Mouse (Mus musculus) hindbrain, embryonic 13.5 days (tissue): ENCODE measurements at regions not wholly inside any gene's neighbourhood (a gene's known extent, or its start where the extent isn't known, plus 50 kb on each side); places are given as distances from the start of the nearest gene placed in this dataset.
"Not testable (repeated sequence)": the region's sequence is repeated elsewhere in the genome, so short reads cannot be mapped to it uniquely, and the experiment has no call there.

ENCODE experiments used
- ATAC-seq: fragments of 200-750 bp; cut with Nextera tagmentation; 2 replicates; pipeline ENCODE4 v1.8.0; 2017; ENCODE audit warnings: moderate TSS enrichment; ENCODE audit not compliant: low FRiP score
- H3K27ac ChIP-seq: fragments of 300-500 bp; sonication (generic); 2 replicates; pipeline ENCODE4 v1.5.1; 2015; ENCODE audit warnings: inconsistent platforms, mild to moderate bottlenecking, moderate library complexity
- H3K27me3 ChIP-seq: fragments of 300-500 bp; sonication (generic); 2 replicates; pipeline ENCODE4 v1.6.1; 2015; ENCODE audit warnings: mild to moderate bottlenecking, inconsistent platforms
- H3K36me3 ChIP-seq: fragments of 300-500 bp; sonication (generic); 2 replicates; pipeline ENCODE4 v1.6.1; 2015; ENCODE audit warnings: mild to moderate bottlenecking, inconsistent platforms
- H3K4me1 ChIP-seq: fragments of 300-500 bp; sonication (generic); replicated peaks from 2 replicates; pipeline ENCODE4 v1.6.1; 2015; ENCODE audit warnings: inconsistent platforms
- H3K4me2 ChIP-seq: fragments of 300-500 bp; sonication (generic); 2 replicates; pipeline ENCODE4 v1.6.1; 2015; ENCODE audit warnings: inconsistent platforms, mild to moderate bottlenecking, moderate library complexity
- H3K4me3 ChIP-seq: fragments of 300-500 bp; sonication (generic); 2 replicates; pipeline ENCODE4 v1.5.1; 2015; ENCODE audit warnings: mild to moderate bottlenecking, inconsistent platforms
- H3K9ac ChIP-seq: fragments of 300-500 bp; sonication (generic); 2 replicates; pipeline ENCODE4 v1.6.1; 2015; ENCODE audit warnings: mild to moderate bottlenecking, inconsistent platforms
- H3K9me3 ChIP-seq: fragments of 300-500 bp; sonication (generic); 2 replicates; pipeline ENCODE4 v1.6.1; 2016; ENCODE audit warnings: inconsistent platforms
- WGBS: fragments of 180-500 bp; shearing (Covaris S2); methylation state at CpG from one replicate; pipeline ENCODE4 v1.1.7; 2015; 5-methylcytosine and 5-hydroxymethylcytosine counted together

DNA sequence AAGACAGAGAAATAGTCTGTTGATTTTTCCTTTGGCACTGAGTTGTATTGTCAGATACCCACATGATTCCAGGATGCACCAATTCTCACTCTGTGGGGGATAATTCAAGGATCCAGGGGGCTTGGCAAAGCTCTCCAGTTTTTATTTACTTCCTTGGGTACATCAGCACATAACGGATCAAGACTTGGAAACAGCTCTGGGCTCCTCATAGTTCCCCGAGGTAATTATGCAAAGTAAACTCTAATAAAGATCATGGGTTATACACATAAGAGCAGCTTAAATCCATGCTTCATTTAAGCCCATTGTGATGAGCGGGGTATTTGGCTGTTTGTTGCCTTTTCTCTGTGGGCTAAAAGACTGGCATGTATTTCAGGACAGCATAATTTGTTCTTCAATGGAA is 332.6 kb downstream of the Tdrd3 start:
- Histone ChIP-seq H3K9ac (no peak overlapping the region), H3K4me3 (no peak overlapping the region), H3K4me1 (no peaks in the 10 kb centered on the region), H3K36me3 (no peaks in the 10 kb centered on the region), H3K27ac (no peak overlapping the region), H3K4me2 (no peak overlapping the region), H3K9me3 (no peaks in the 10 kb centered on the region), H3K27me3 (no peaks in the 10 kb centered on the region)
- no peak for ATAC-seq
- WGBS, result 53% methylated on average over 3 of the region's 3 CpGs

DNA sequence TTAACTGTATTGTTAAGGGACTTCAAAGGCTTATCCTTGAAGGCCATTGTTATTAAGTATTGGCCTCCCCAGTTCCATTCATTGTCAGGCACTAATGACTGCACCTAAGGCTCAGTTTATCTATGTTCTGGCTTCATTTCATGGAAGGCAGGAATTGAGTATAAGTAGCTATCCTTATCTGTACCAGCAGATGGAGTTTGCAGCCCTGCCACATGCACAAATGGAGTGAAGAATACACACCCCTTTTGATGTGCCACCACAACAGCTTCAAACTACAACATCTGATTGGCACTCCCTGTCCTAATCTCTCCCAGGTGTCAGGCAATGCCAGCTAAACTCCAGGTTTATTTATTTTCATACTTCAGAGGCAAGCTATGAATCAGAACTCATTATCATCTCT is 333.3 kb downstream of the Tdrd3 start:
- ATAC-seq, result no peak

DNA sequence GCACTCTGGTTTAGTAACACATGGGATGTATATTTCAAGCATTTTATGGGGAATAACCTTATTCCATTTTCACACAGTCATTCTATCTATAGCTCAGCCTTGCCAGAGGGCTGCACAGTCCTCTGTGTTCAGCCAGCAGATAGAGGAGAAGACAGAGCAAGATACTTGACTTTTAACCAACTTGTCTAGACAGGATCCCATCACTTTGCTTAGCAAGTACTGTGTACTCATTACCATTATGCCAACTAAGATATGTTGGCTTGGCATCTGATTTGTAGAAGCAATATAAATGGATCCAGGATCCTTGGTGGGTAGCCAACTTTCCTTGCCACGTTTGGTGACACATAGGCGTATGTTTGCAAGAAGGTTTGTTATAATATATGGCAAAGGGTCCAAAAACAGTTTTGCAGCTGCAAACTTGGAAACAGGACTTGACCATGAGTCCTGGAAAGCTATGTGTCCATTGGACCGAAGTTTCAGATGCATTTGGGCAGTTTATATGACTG is 334.3 kb downstream of the Tdrd3 start:
- no peaks in the 10 kb centered on the region for H3K27me3 ChIP-seq
- WGBS, result 79% methylated on average over 3 of the region's 3 CpGs
- no peaks in the 10 kb centered on the region for H3K36me3 ChIP-seq
- no peak overlapping the region for H3K4me3 ChIP-seq
- no peaks in the 10 kb centered on the region for H3K4me1 ChIP-seq
- H3K9ac ChIP-seq, result no peak overlapping the region
- H3K27ac ChIP-seq, result no peak overlapping the region
- ATAC-seq, result no peak
- H3K4me2 ChIP-seq, result no peak overlapping the region
- no peaks in the 10 kb centered on the region for H3K9me3 ChIP-seq

More for the DNA sequence above, 333.3 kb downstream of the Tdrd3 start:
- Histone ChIP-seq H3K9me3 (no peaks in the 10 kb centered on the region), H3K4me3 (no peak overlapping the region), H3K9ac (no peak overlapping the region), H3K4me2 (no peak overlapping the region), H3K27ac (no peak overlapping the region), H3K27me3 (no peaks in the 10 kb centered on the region), H3K36me3 (no peaks in the 10 kb centered on the region), H3K4me1 (no peaks in the 10 kb centered on the region)

DNA sequence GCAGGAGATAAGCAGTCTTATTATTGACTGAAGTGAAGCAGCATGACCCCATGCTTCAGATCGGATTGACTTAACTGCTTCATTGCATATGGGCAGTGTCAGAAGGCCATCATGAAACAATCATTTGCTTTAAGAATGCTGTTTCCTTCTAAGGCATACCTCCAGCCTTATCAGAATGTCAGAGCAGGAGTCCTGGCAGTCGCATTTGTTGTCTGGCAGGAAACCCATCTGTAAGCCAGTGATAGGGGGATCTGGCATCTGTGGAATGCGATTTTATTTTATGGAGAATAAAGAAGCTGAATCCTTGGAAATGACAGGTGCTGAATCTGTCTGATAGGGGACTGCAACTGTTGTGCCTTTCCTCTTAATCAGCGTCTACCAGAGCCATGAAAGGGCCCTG is 338.3 kb downstream of the Tdrd3 start:
- Histone ChIP-seq H3K4me2 (no peak overlapping the region), H3K4me3 (no peak overlapping the region), H3K36me3 (no peaks in the 10 kb centered on the region), H3K9me3 (no peaks in the 10 kb centered on the region), H3K27me3 (no peaks in the 10 kb centered on the region), H3K27ac (no peak overlapping the region), H3K9ac (no peak overlapping the region), H3K4me1 (no peaks in the 10 kb centered on the region)
- no peak for ATAC-seq
- 70% methylated on average over 4 of the region's 4 CpGs for WGBS

DNA sequence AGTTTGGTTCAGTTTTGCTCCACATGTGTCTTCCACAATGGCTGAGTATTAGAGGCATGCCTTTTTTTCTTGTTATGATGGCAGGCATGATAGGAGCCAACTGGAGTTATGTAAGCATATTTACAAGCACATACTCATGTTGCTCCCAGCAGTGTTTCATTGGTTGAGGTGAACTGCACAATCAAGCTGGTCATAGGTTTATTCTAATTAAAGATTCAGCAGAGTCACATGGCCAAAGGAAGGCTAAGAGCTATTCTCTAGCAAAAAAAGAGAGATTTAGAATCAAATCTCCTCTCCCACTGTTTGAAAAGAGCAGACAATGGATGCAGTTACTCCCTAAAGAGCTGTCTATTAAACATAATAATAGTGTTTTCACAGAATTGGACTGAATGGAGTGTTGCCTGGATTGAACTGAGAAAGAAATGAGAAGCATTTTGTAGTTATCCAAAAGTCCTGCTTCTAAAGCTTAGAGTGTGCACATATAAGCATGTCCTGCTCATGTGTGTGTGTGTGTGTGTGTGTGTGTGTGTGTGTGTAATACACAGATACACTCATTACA is 359.0 kb downstream of the Tdrd3 start:
- Histone ChIP-seq H3K4me2 (no peak overlapping the region), H3K36me3 (no peaks in the 10 kb centered on the region), H3K9me3 (no peaks in the 10 kb centered on the region), H3K27me3 (no peaks in the 10 kb centered on the region), H3K4me1 (no peaks in the 10 kb centered on the region), H3K4me3 (no peak overlapping the region), H3K27ac (no peak overlapping the region), H3K9ac (no peak overlapping the region)
- no peak for ATAC-seq

DNA sequence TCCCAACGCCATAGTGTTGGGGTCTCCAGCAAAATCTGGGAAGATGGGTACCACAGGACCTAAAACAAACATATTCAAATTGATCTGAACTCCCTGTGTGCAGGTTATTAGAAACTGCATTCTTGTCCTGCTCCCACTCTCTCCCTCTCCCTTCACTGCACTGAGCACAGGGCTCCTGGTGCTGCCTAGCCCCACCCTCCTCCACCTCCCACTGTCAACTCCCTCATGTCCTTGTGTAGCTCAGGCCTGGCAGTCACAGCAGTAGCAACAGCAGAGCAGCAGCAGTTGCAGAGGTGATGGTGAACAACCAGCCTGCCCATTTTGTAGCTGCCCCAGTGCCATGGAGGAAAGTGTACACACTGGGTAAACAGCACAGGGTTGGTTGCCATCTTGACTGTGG is 383.4 kb downstream of the Tdrd3 start:
- ATAC-seq, result no peak
- Histone ChIP-seq H3K9ac (no peak overlapping the region), H3K4me1 (no peaks in the 10 kb centered on the region), H3K9me3 (no peaks in the 10 kb centered on the region), H3K36me3 (no peaks in the 10 kb centered on the region), H3K27ac (no peak overlapping the region), H3K27me3 (no peaks in the 10 kb centered on the region), H3K4me2 (no peak overlapping the region), H3K4me3 (no peak overlapping the region)
- WGBS, result 93% methylated on average over 1 of the region's 1 CpGs

DNA sequence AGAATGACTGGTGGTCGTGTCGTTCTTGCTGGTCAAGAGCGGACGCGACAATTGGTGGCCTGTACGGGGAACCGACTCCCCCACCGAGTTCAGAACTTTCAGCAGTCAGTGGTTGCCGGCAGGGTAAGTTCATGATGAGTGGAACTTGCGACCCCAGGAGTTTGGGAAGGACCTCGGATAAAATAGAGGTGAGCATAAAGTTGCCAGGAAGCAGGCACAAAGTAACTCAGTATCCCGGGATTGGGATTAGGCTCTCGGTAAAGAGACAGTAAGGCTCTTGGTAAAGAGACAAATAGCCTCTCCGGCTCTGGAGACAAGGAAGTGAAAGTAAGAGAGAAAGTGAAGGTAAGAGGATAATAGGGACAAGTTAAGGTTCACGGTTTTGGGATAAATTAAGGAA is 393.2 kb downstream of the Tdrd3 start:
- H3K36me3 ChIP-seq, H3K9me3 ChIP-seq, H3K27me3 ChIP-seq, H3K4me2 ChIP-seq, H3K4me1 ChIP-seq, H3K27ac ChIP-seq, ATAC-seq, H3K9ac ChIP-seq, H3K4me3 ChIP-seq: not testable (repeated sequence)
- 89% methylated on average over 15 of the region's 15 CpGs for WGBS

DNA sequence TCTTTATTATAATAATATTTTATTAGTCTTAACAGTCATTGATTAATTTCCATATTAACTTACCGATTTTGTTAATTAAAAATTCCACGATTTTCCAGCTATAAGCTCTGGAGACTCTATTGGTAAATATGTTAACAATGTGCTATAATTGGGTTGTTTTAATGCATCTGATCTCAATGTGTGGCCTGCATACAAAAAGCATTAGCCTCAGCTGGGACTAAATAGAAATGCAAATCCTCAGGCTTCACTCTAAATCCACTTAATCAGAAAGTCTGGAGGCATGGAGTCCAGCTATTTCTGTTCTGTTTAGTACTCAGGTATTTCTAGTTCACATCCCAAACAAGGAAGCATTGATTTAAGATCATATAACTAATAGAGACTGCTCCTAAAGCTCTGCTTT is 427.7 kb downstream of the Tdrd3 start:
- Histone ChIP-seq H3K36me3 (no peaks in the 10 kb centered on the region), H3K27ac (no peak overlapping the region), H3K4me1 (no peaks in the 10 kb centered on the region), H3K9me3 (no peaks in the 10 kb centered on the region), H3K4me2 (no peak overlapping the region), H3K27me3 (no peaks in the 10 kb centered on the region), H3K9ac (no peak overlapping the region), H3K4me3 (no peak overlapping the region)
- no peak for ATAC-seq
- 64% methylated on average over 2 of the region's 2 CpGs for WGBS

DNA sequence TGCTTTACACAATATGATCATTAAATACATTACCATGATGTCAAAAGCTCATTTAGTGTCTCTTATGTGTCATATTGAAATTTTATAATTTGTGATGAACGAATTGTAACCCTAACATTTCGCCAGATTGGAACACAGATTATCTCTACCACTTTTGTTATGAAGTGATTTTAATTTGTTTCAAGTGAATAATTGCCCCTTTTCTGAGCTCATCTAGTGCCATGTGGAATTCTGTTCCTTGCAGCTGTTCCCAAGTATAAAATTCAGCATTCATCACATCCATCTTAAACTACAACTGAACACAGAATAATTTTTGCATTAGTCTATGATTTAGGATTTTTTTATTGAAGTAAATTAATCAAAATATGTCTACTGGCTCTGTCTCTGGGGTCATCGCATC is 445.0 kb downstream of the Tdrd3 start:
- H3K27ac ChIP-seq, result no peak overlapping the region
- H3K36me3 ChIP-seq, result no peaks in the 10 kb centered on the region
- no peak overlapping the region for H3K4me2 ChIP-seq
- H3K4me3 ChIP-seq, result no peak overlapping the region
- H3K27me3 ChIP-seq, result no peaks in the 10 kb centered on the region
- no peak for ATAC-seq
- H3K4me1 ChIP-seq, result peaks cover 13% of the 10 kb centered on the region
- no peak overlapping the region for H3K9ac ChIP-seq
- 87% methylated on average over 3 of the region's 3 CpGs for WGBS
- H3K9me3 ChIP-seq, result no peaks in the 10 kb centered on the region

DNA sequence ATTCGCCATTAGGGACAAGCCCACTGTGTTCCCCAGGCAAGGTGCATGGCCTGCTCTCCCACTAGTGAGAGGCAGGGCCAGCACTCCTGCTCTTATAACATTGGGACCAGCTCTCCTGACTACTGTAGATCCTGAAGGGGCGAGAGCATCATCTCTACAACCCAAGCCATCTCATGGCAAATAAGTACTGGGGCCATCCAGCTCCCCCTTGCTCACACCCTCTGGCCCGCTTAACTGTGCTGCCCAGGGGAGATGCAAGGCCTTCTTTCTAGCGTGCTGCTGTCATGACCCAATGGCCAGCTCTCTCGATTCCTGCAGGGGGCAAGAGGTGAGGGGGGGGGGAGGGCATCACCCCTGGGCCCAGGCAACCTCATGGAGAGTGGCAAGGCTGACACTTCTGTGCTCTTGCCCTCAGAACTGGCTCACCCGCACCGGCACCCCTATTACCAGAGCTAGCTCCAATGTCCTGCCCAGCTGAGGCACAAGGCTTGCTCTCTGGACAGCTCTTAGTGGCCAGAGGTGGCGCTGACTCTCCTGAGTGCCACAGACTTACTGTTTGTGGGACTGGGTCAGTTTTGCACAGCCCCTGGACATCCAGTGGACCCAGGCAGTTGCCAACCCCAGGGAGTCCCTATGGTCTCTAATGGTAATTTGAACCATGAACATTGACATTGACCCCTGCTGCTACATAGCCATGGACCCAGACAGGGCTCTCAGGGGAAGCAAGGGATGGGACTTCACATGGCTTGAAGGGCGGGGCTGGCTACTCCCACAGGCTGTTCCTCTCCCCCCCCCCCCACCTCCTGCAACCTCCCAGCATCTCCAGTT is 448.2 kb downstream of the Tdrd3 start:
- no peaks in the 10 kb centered on the region for H3K36me3 ChIP-seq
- H3K4me2 ChIP-seq, result no peak overlapping the region
- peak; percentile 59 for ATAC-seq
- peaks cover 13% of the 10 kb centered on the region for H3K4me1 ChIP-seq
- 92% methylated on average over 9 of the region's 9 CpGs for WGBS
- no peak overlapping the region for H3K4me3 ChIP-seq
- H3K27me3 ChIP-seq, result no peaks in the 10 kb centered on the region
- no peak overlapping the region for H3K9ac ChIP-seq
- no peak overlapping the region for H3K27ac ChIP-seq
- no peaks in the 10 kb centered on the region for H3K9me3 ChIP-seq

DNA sequence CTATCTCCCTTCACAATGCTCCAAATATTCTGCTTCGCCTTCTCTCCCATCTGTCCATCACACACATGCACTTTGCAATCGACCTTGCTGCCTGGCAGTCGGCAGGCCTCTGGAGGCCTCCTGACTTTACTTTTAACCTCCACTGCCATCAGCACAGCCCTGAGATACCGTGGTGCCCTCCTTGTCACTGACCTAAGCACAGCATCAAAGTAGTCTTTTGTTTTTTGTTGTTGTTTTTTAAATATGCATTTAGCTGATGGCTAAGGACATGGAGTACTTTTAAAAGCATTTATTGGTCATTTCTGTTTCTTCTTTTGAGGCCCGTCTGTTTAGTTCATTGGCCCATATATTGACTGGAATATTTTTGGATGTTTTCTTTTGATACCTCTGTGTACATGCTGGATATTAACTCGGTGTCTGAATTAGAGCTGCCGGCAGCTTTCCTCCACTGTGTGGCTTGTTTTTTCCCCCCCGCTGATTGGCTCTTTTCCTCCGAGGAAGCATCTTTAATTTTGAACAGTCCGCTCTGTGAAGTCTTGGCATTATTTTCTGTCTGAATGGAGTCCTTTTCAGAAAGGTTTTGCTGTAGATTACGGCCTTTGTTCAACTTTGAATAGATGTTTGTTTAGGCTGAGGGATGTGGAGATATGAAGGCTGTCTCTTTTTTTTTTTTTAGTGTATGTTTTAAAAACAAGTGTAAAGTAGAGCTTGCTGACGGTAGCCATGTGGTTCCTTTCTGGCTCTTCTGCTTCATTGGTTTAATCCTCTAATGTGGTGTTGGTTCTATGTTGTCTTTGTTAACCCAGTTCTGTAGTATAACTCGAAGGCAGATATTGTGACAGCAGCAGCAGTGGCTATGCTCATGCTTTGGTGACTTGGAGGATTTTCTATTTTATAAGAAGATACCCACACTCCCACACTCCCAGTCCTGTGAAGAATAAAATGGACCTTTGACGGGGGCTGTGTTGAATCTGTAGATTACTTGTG is 449.1 kb downstream of the Tdrd3 start:
- no peaks in the 10 kb centered on the region for H3K36me3 ChIP-seq
- H3K9me3 ChIP-seq, result no peaks in the 10 kb centered on the region
- H3K4me2 ChIP-seq, result peak overlapping the region; percentile 18; the same call in 1 of the 2 replicates
- peak; percentile 67 for ATAC-seq
- peaks cover 13% of the 10 kb centered on the region for H3K4me1 ChIP-seq
- no peaks in the 10 kb centered on the region for H3K27me3 ChIP-seq
- no peak overlapping the region for H3K27ac ChIP-seq
- no peak overlapping the region for H3K9ac ChIP-seq
- no peak overlapping the region for H3K4me3 ChIP-seq
- 34% methylated on average over 14 of the region's 14 CpGs for WGBS

DNA sequence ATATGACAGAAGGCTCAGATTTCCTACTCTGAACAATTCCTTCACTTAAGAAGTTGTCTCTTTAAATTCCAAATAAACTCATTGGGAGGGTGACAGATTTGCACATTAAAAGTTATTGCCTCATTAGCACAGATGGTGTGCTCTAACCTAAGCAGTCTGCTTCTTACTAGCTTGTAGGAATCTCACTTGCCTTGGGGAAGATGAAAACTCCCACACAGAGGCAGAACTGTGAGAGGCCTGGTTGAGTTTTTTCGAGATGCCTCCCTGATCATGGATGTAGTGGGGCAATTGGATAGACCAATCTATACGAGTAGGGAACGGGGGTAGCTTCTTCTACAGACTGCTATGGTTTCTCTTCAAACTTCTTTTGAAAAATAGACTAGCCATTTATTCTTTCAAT is 485.3 kb downstream of the Tdrd3 start:
- H3K4me3 ChIP-seq, result no peak overlapping the region
- no peak overlapping the region for H3K27ac ChIP-seq
- H3K9me3 ChIP-seq, result no peaks in the 10 kb centered on the region
- WGBS, result 85% methylated on average over 3 of the region's 3 CpGs
- no peak overlapping the region for H3K4me2 ChIP-seq
- no peaks in the 10 kb centered on the region for H3K36me3 ChIP-seq
- no peaks in the 10 kb centered on the region for H3K27me3 ChIP-seq
- H3K4me1 ChIP-seq, result no peaks in the 10 kb centered on the region
- no peak for ATAC-seq
- no peak overlapping the region for H3K9ac ChIP-seq
